Mouse (Mus musculus) spleen, postnatal 36 days (tissue): ENCODE measurements at regions not wholly inside any gene's neighbourhood (a gene's known extent, or its start where the extent isn't known, plus 50 kb on each side); places are given as distances from the start of the nearest gene placed in this dataset.
A peak's percentile ranks its signal among the peaks of the same experiment; 100 is the strongest.
"Not testable (repeated sequence)": the region's sequence is repeated elsewhere in the genome, so short reads cannot be mapped to it uniquely, and the experiment has no call there.

Experiments
- DNase-seq, 2 experiments: peaks; one replicate each; pipeline ENCODE4 v3.0.0; 2022; ENCODE audit warnings: low spot score in 2 of 2, mixed read lengths in 1 of 2

- no peak for DNase-seq
Observed at GRCm38 (mm10) chr8:15670722-15671121, 624.8 kb upstream of the BB014433 start.

- no peak for DNase-seq
Observed at GRCm38 (mm10) chr8:15670298-15670697, 624.4 kb upstream of the BB014433 start.

- DNase-seq: no peak
Observed at GRCm38 (mm10) chr8:15669515-15669914, 623.6 kb upstream of the BB014433 start.

- DNase-seq: no peak
Observed at GRCm38 (mm10) chr8:15660602-15661001, 614.7 kb upstream of the BB014433 start.

- DNase-seq: no peak
Observed at GRCm38 (mm10) chr8:15634769-15635366, 589.0 kb upstream of the BB014433 start.

GRCm38 (mm10) chr8:15628584-15628983 lies 582.7 kb upstream of the BB014433 start:
- DNase-seq: no peak

- DNase-seq: not testable (repeated sequence)
Observed at GRCm38 (mm10) chr8:15623602-15624392, 577.9 kb upstream of the BB014433 start.

GRCm38 (mm10) chr8:15610217-15610616 lies 564.3 kb upstream of the BB014433 start:
- DNase-seq: no peak

GRCm38 (mm10) chr8:15607598-15608215 lies 561.8 kb upstream of the BB014433 start:
- DNase-seq: no peak

GRCm38 (mm10) chr8:15601531-15601930 lies 555.7 kb upstream of the BB014433 start:
- no peak for DNase-seq

GRCm38 (mm10) chr8:15593106-15593505 lies 547.2 kb upstream of the BB014433 start:
- DNase-seq: no peak

- no peak for DNase-seq
Observed at GRCm38 (mm10) chr8:15583782-15584181, 537.9 kb upstream of the BB014433 start.

GRCm38 (mm10) chr8:15570091-15570490 lies 524.2 kb upstream of the BB014433 start:
- DNase-seq: no peak

- no peak for DNase-seq
Observed at GRCm38 (mm10) chr8:15567742-15568141, 521.9 kb upstream of the BB014433 start.

GRCm38 (mm10) chr8:15562310-15563296 lies 516.7 kb upstream of the BB014433 start:
- DNase-seq: no peak

GRCm38 (mm10) chr8:15532027-15532426 lies 486.1 kb upstream of the BB014433 start:
- no peak for DNase-seq

GRCm38 (mm10) chr8:15525461-15525860 lies 479.6 kb upstream of the BB014433 start:
- no peak for DNase-seq

GRCm38 (mm10) chr8:15519896-15520295 lies 474.0 kb upstream of the BB014433 start:
- peak; percentile 22 to 24 for DNase-seq

- DNase-seq: no peak
Observed at GRCm38 (mm10) chr8:15500973-15501372, 455.1 kb upstream of the BB014433 start.

- DNase-seq: no peak
Observed at GRCm38 (mm10) chr8:15497566-15497965, 451.7 kb upstream of the BB014433 start.

GRCm38 (mm10) chr8:15496248-15496647 lies 450.4 kb upstream of the BB014433 start:
- DNase-seq: no peak

GRCm38 (mm10) chr8:15490774-15491173 lies 444.9 kb upstream of the BB014433 start:
- DNase-seq: no peak
